Mouse (Mus musculus): ENCODE results near the gene St8sia2. TPM values are rescaled to one million over a fixed set of nuclear protein-coding genes. Genes with fewer than 3 reads are reported as not detected.
A peak's percentile ranks its signal among the peaks of the same experiment; 100 is the strongest.

St8sia2 gene
- not detected in 2 replicates for polyA plus RNA-seq (2012; ENCODE audit: insufficient read depth, insufficient read length, missing spikeins)

DNA sequence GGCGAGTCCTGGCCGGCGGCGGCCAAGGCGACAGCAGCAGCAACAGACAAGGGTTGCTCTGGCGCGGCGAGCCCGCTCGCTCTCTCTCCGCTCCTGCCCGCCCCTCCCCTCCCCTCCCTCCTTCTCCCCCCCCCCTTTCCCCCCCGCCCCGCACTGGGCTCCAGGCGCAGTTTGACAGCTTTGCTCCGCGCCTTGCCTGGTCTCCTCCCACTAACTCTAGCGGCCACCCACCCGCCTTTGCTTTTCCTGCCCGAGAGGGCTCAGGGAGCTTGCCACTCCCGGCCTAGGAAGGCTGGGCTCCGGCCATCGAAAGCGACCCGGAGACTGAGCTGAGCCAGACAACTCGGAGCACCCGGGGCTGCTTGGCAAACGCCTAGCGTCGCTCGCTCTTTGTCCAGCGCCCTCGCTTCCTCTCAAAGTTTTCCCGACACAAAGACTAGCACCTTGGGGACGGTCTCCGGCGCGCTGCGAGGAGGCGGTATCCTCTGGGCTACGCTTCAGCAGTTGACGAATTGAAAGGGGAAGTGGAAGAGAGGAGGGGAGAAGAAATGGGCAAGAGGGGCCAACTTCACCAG is at the start of gene St8sia2:
TSS of gene St8sia2 (minus strand) at position 90 of the 575 bp plus-strand sequence.
- Histone ChIP-seq H3K27ac (replicated peaks; ENCODE audit: low read depth, low read length) (no peak within 1 kb of the TSS), H3K4me1 (ENCODE audit: control insufficient read depth, insufficient read depth, insufficient read length, low read length) (peaks cover 2% of the 10 kb centered on the region; the same call in 1 of the 2 replicates), H3K4me3 (ENCODE audit: insufficient read depth, low read depth, low read length) (peak within 1 kb of the TSS; percentile 47)

DNA sequence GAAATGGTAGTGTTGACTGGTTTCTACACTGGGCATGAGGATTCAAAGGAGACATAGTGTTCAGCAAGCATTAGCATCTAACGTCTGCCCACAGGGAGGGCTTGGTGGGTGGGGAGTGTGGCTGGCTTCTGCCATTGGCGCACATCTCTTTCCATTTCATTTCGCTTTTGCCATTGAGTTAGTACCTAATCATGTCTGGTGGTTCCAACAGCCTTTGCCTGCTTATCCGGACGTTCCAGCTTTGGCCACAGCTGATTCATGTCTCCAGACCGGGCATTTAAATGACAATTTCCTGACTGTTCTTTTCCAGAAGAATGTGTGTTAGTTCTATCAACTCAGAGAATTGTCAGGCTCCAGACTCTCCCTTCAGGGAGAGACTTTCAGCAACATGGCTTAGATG is 47.6 kb upstream of the St8sia2 start:
- H3K4me1 ChIP-seq (ENCODE audit: control insufficient read depth, insufficient read depth, insufficient read length, low read length), result no peaks in the 10 kb centered on the region
- no peak overlapping the region for H3K4me3 ChIP-seq (ENCODE audit: insufficient read depth, low read depth, low read length)
- no peak overlapping the region for H3K27ac ChIP-seq (replicated peaks; ENCODE audit: low read depth, low read length)

DNA sequence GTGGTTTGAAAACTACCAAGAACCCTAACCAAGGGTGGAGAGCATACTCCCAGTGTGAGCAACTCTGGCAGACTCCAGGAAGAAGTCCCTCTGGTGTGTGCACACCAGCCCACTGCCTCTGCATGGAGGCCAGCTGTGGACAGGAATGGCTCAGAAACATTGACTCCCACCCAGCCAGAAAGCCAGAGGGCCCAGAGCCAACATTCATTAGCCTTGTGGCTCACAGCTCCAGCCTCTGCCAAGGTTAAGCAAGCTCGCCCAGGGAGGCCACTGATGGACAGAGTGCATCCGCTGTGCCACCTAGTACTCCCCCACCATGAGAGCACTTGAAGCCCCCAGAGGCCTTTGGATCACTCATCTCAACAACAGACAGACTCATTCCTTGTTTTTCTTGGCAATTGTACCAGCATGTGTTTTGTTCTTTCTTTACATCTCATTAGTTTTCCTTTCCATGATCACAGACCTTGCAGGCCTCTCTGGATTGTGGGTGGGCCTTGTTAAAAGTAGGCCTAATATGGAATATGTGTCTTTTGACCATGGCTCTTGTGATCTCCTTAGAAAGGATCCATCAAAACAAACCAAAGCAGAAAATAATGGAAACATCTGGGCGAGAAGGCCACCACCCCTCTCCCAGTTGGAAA is 46.9 kb upstream of the St8sia2 start:
- H3K4me3 ChIP-seq (ENCODE audit: insufficient read depth, low read depth, low read length), result no peak overlapping the region
- no peaks in the 10 kb centered on the region for H3K4me1 ChIP-seq (ENCODE audit: control insufficient read depth, insufficient read depth, insufficient read length, low read length)
- no peak overlapping the region for H3K27ac ChIP-seq (replicated peaks; ENCODE audit: low read depth, low read length)

DNA sequence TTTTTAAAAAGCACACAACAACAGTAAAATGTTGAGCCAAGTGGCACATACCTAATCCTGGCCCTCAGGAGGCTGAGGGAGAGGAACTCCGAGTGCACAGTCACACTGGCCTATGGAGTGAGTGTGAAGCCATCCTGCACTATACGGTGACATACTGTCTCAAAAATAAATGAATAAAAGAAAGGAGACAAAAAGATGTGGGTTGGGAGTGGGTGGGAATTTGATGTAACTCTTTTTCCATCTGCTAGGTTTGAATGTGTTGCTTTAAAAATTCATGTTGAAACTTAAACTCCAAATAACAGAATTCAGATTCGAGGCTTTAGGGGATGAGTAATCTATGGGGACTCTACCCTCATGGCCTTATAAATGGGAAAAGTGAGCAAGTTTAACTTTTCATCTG is 46.2 kb upstream of the St8sia2 start:
- no peak overlapping the region for H3K4me3 ChIP-seq (ENCODE audit: insufficient read depth, low read depth, low read length)
- no peak overlapping the region for H3K27ac ChIP-seq (replicated peaks; ENCODE audit: low read depth, low read length)
- no peaks in the 10 kb centered on the region for H3K4me1 ChIP-seq (ENCODE audit: control insufficient read depth, insufficient read depth, insufficient read length, low read length)

DNA sequence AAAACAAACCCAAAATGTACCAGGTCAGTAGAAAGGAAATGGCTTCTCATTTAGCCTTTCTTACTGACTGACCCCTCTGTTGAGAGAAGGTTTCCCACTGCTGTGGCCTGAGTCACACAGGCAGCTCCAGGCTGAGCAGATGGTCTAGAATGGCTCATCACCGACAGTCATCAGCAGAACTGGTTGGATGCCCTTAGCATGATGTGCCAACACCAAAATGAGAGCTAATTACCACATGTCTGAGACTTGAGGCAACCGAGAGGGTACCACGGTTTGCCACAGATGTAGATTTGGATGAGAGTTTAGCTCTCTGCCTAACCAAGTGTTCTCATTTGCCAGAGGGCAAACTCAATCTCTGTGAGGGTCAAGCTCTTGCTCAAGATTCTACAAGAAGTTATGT is 42.3 kb upstream of the St8sia2 start:
- H3K4me1 ChIP-seq (ENCODE audit: control insufficient read depth, insufficient read depth, insufficient read length, low read length), result no peaks in the 10 kb centered on the region
- H3K27ac ChIP-seq (replicated peaks; ENCODE audit: low read depth, low read length), result no peak overlapping the region
- H3K4me3 ChIP-seq (ENCODE audit: insufficient read depth, low read depth, low read length), result no peak overlapping the region

DNA sequence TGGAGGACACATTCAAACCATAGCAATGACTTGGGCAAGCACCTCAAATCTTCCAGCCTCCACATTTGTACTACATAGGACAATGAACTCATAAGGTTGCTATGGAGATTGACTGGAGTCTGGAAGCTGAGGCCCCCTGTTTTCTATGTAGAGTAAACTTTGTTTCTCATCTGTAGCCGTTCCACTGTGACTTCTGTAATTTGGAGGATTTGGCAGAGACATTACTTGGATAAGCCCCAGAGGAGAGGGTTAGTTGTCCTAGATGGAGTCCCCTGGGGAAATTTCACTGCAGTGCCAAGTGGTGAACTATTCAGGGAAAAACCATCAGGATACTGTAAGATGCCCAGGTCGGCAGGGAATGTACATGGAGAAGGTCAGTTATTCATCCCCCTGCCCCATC is 34.1 kb upstream of the St8sia2 start:
- Histone ChIP-seq H3K4me1 (ENCODE audit: control insufficient read depth, insufficient read depth, insufficient read length, low read length) (no peaks in the 10 kb centered on the region), H3K27ac (replicated peaks; ENCODE audit: low read depth, low read length) (no peak overlapping the region), H3K4me3 (ENCODE audit: insufficient read depth, low read depth, low read length) (no peak overlapping the region)

DNA sequence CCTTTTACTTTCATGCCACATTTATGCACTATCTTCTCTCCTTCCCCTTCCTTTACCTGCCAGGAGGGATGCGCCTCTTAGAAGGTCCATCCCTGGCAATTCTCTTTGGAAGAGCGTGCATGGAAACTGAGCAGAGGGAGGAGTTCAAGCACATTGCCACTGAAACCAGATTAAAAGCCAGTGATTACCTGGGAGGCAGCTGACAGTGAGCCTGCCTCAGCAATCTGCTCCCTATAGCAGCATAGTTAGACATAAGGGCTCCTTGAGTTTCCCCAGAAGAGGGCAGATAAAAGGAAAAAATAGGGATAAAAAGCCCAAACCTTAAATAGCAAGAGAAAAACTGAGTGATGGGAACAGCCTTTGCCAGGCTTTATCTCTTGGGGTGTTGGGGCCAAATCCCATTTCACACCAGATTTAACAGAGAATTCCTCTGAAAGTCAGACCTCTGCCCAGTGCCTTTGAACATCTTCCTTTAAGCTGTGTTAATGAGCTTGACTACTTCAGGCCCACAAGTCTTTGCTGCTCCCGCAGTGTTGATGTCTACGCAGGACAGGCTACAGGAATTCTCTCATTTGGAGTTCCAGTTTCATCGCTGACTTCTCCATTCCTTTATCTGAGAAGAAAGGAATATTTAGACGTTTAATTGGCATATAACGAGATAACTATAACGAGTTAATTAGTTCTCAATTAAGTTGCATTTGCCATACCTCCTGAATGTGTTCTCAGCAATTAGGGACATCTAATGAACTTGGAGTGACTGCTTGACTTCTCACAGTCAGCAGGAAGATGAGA is 31.9 kb upstream of the St8sia2 start:
- Histone ChIP-seq H3K27ac (replicated peaks; ENCODE audit: low read depth, low read length) (no peak overlapping the region), H3K4me3 (ENCODE audit: insufficient read depth, low read depth, low read length) (no peak overlapping the region), H3K4me1 (ENCODE audit: control insufficient read depth, insufficient read depth, insufficient read length, low read length) (no peaks in the 10 kb centered on the region)

DNA sequence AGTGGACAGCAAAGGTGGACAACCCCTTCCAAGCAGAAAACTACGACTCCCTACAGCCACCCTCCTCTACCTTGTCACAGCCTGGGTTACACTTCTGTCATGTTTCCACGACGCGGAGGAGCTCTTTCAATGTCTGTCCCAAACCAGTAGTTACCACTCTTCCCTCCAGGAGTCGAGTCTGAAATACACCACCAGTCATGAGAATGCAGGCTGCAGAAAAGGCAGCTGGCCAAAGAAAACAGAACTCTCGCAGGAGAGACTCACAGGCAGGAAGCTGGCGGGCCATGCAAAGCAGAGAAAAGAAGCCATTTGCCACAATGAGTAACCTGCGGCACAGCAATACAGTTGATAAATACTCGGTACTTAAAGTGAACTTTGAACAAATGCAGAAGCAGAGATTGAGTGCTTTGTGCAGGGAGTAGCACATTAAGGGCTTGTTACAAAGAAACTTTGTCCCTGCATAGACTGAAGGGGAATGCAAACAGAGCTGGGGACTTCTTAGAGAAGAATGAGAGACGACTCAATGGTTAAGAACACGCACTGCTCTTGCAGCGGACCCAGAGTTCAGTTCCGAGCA is 30.2 kb upstream of the St8sia2 start:
- H3K4me3 ChIP-seq (ENCODE audit: insufficient read depth, low read depth, low read length), result no peak overlapping the region
- no peak overlapping the region for H3K27ac ChIP-seq (replicated peaks; ENCODE audit: low read depth, low read length)
- H3K4me1 ChIP-seq (ENCODE audit: control insufficient read depth, insufficient read depth, insufficient read length, low read length), result no peaks in the 10 kb centered on the region

DNA sequence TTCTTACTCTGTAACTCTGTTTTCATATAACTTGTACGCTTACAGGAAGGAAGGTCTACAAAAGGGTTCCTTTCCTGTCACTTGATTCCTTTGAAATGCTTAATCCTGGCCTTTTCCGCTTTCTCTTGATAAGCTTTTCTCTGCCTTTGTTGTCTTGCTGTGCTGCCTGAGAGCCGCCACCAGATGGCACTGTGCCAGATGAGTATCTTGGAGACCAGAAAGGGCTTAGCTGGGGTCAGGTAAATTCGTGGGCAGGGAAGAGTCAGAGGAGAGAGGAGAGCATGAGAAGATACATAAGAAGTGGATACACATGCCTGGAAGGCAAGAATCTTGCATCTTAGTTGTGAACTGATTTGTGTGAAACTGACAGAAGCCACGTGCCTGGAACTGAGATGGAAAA is 11.5 kb upstream of the St8sia2 start:
- Histone ChIP-seq H3K4me3 (ENCODE audit: insufficient read depth, low read depth, low read length) (no peak overlapping the region), H3K4me1 (ENCODE audit: control insufficient read depth, insufficient read depth, insufficient read length, low read length) (no peaks in the 10 kb centered on the region), H3K27ac (replicated peaks; ENCODE audit: low read depth, low read length) (no peak overlapping the region)

DNA sequence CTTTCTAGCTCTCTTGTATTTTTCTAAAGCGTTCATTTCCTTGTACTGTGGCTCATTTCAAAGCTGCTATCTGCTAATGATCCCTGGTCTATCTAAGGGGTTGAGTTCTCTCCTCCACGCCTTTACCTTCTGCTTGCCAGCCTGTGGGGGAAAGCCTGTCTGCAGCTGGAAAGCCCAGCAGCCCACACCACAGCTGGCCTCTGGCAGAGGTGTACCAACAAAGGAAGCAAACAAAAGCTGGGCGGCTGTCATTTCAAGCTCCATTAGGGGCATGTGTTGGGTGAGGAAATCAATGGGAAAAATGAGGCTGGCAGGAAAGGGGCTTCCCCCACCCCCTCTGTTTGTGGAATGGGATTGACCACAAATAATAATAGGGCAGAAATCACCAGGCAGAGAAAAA is 10.7 kb upstream of the St8sia2 start:
- no peaks in the 10 kb centered on the region for H3K4me1 ChIP-seq (ENCODE audit: control insufficient read depth, insufficient read depth, insufficient read length, low read length)
- no peak overlapping the region for H3K4me3 ChIP-seq (ENCODE audit: insufficient read depth, low read depth, low read length)
- no peak overlapping the region for H3K27ac ChIP-seq (replicated peaks; ENCODE audit: low read depth, low read length)

DNA sequence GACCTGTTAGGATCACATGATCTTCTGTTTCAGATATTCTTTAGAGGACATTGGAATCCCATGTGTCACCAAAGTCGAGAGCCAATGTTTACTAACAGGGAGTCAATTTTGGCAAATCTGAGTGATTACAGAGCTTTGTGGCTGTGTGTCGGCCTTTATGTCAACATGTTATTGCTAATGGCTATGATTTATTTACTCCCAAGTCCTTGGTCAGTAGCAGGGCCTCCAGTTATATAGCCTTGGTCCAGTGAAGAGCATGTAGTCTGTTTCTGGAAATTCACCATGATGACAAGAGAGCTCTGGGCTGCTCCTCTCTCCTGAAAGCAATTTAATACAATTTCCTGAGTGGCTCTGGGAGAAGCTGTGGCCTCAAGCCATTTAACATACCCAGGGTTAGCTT is 9.1 kb upstream of the St8sia2 start:
- Histone ChIP-seq H3K27ac (replicated peaks; ENCODE audit: low read depth, low read length) (no peak overlapping the region), H3K4me3 (ENCODE audit: insufficient read depth, low read depth, low read length) (no peak overlapping the region), H3K4me1 (ENCODE audit: control insufficient read depth, insufficient read depth, insufficient read length, low read length) (no peaks in the 10 kb centered on the region)

DNA sequence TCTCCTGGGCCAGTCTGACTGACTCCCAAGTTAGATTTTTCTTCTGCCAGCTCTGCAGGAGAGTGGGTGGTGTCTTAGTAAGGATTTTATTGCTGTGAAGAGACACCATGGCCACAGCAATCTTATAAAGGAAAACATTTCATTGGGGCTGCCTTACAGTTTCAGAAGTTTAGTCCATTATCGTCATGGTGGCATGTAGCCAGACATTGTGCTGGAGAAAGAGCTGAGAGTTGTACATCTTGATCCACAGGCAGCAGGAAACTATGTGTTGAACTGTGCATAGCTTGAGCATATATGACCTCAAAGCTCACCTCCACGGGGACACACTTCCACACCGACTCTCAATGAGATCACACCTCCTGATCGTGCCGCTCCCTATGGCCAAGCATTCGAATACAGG is 8.3 kb upstream of the St8sia2 start:
- no peak overlapping the region for H3K27ac ChIP-seq (replicated peaks; ENCODE audit: low read depth, low read length)
- no peak overlapping the region for H3K4me3 ChIP-seq (ENCODE audit: insufficient read depth, low read depth, low read length)
- H3K4me1 ChIP-seq (ENCODE audit: control insufficient read depth, insufficient read depth, insufficient read length, low read length), result no peaks in the 10 kb centered on the region

DNA sequence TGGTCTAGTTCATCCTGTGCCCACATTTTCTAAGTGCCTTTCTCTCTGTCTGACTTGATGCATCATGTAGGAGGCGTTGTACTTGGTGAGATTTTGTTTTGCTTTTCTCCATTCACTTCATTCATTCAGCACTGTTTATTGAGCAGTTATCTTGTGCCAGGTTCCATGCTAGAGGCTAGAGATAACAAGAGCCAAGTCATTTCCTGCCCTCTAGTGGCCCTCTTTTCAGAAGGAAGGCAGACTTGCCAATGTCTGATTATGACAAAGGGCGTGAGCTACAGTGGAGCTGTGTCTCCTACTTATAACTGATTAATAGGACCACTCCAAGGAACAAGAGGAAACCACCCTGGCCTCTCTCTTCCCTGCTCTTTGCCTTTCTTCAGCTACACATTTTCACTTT is 3.1 kb upstream of the St8sia2 start:
- H3K27ac ChIP-seq (replicated peaks; ENCODE audit: low read depth, low read length), result no peak overlapping the region
- H3K4me3 ChIP-seq (ENCODE audit: insufficient read depth, low read depth, low read length), result no peak overlapping the region
- peaks cover 2% of the 10 kb centered on the region; the same call in 1 of the 2 replicates for H3K4me1 ChIP-seq (ENCODE audit: control insufficient read depth, insufficient read depth, insufficient read length, low read length)

DNA sequence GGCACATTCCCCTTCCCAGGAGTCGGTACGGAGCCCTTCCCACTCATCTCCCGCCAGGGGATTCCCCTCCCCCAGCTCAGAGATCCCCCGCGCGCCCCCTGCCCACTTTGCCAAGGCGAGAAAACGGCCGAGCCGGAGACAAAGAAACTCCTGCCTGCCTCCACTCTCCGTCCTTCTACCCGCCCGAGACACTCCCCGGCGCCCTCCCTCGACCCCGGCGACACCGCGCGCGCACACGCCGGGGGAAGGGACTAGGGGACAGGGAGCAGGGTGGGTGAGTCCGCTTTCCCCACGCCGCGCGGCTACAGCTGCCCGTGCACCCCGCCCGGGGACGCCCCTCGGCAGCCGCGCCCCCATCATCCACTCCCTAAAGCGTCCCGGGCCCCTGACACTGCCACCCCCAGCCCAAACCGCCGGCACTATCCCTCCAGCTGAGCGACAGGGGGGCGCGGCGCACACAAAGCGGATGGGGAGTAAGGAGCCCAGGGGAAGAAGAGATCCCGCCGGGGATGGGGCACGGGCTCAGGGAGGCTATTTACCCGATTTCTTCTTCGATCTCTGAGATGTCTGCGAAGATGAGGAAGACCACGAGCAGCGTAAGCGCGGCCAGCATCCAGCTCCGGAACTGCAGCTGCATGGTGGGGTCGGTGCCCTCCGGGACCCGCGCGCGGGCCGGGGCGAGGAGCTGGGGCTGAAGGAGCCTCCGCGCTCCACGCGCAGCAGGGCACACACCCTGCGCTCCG is 461 bp downstream of the St8sia2 start:
- H3K27ac ChIP-seq (replicated peaks; ENCODE audit: low read depth, low read length), result no peak overlapping the region
- peak overlapping the region; percentile 47 for H3K4me3 ChIP-seq (ENCODE audit: insufficient read depth, low read depth, low read length)
- peaks cover 2% of the 10 kb centered on the region; the same call in 1 of the 2 replicates for H3K4me1 ChIP-seq (ENCODE audit: control insufficient read depth, insufficient read depth, insufficient read length, low read length)
